Comparison of ENCODE assay signal across 9 mouse cellular contexts in genomic region chr4:134092382-134093288, GRCm38 (mm10). TPM values are rescaled to one million over a fixed set of nuclear protein-coding genes. Genes with fewer than 3 reads are reported as not detected.
DNase-seq lines count a peak whose midpoint lies in the region; ATAC-seq lines count a peak whose summit lies in the region.
"Had no signal": no experiment of that assay in that cellular context is flagged by ENCODE, and none has a peak within 500 bp of the region (broad histone marks: within the 10 kb centered on the region; RNA-seq: fewer than 3 reads in every experiment).

No protein-coding gene starts in this region.

- peak; percentile 45 for DNase-seq in gastrocnemius, adult 18-20 months (ENCODE audit: low spot score)
- DNase-seq in gastrocnemius, postnatal 25 days = no peak
- peak; percentile 34 for DNase-seq in 3134 (ENCODE audit: extremely low read depth, insufficient read length, low spot score)
- peak; percentile 71 for DNase-seq in R1 (ENCODE audit: low read depth, low spot score)
- DNase-seq in embryo, embryonic 9.5 days (ENCODE audit: extremely low spot score) = peak; percentile 47
- DNase-seq in kidney, postnatal 36 days = peak; percentile 50 to 82
- DNase-seq in thymus, postnatal 10 days (ENCODE audit: low spot score in 2 of 2) = peak; percentile 60 to 87

- ATAC-seq in megakaryocyte-erythroid progenitor cell, adult 5-6 weeks (replicated peaks; ENCODE audit: low FRiP score, low TSS enrichment, poor library complexity, severe bottlenecking) = peak; percentile 72; the same call in 1 of the 2 replicates

RNA-seq across cellular contexts. Expression of gene Cd52, which starts 2.2 kb away (rescaled TPM):
- under 1 TPM; 0.84 to 1.00 TPM for total RNA-seq in gastrocnemius, adult 18-20 months (2021)
- 1 to 10 TPM in 1 of 2 experiments, under 1 TPM in 1; 0.61 to 1.2 TPM for total RNA-seq in gastrocnemius, postnatal 25 days (2021)
- total RNA-seq in megakaryocyte-erythroid progenitor cell, adult 5-6 weeks (2014; fragmentation: Nextera tagmentation) = 34.9 and 43.4 TPM in 2 replicates
- 36.8 and 45.6 TPM in 2 replicates for total RNA-seq in megakaryocyte-erythroid progenitor cell, adult 5-6 weeks (2017)

RNA-seq across cellular contexts. Expression of gene Ubxn11, which starts 9.7 kb away (rescaled TPM):
- 1 to 10 TPM; 1.3 to 1.6 TPM for total RNA-seq in gastrocnemius, adult 18-20 months (2021)
- 1 to 10 TPM; 1.0 to 1.3 TPM for total RNA-seq in gastrocnemius, postnatal 25 days (2021)
- total RNA-seq in megakaryocyte-erythroid progenitor cell, adult 5-6 weeks (2014; fragmentation: Nextera tagmentation) = 17.9 and 21.8 TPM in 2 replicates
- total RNA-seq in megakaryocyte-erythroid progenitor cell, adult 5-6 weeks (2017) = 5.2 and 7.7 TPM in 2 replicates

RNA-seq across cellular contexts. Expression of gene Crybg2, which starts 32.0 kb away (rescaled TPM):
- total RNA-seq in gastrocnemius, adult 18-20 months (2021) = under 1 TPM in 1 of 2 experiments, not detected in 1; 0.07 TPM
- not detected for total RNA-seq in gastrocnemius, postnatal 25 days (2021)
- total RNA-seq in megakaryocyte-erythroid progenitor cell, adult 5-6 weeks (2014; fragmentation: Nextera tagmentation) = 0.55 TPM in 1 of 2 replicates, not detected in the other
- total RNA-seq in megakaryocyte-erythroid progenitor cell, adult 5-6 weeks (2017) = 0.09 TPM in 1 of 2 replicates, not detected in the other

RNA-seq across cellular contexts. Expression of gene Sh3bgrl3, which starts 36.0 kb away (rescaled TPM):
- total RNA-seq in gastrocnemius, adult 18-20 months (2021) = 10 to 100 TPM; 14.1 to 19.8 TPM
- 10 to 100 TPM; 19.1 to 26.6 TPM for total RNA-seq in gastrocnemius, postnatal 25 days (2021)
- total RNA-seq in megakaryocyte-erythroid progenitor cell, adult 5-6 weeks (2014; fragmentation: Nextera tagmentation) = 87.3 and 101 TPM in 2 replicates
- 34.2 and 55.1 TPM in 2 replicates for total RNA-seq in megakaryocyte-erythroid progenitor cell, adult 5-6 weeks (2017)

RNA-seq across cellular contexts. Expression of gene Zfp683, which starts 39.0 kb away (rescaled TPM):
- total RNA-seq in gastrocnemius, adult 18-20 months (2021) = not detected
- not detected for total RNA-seq in gastrocnemius, postnatal 25 days (2021)
- total RNA-seq in megakaryocyte-erythroid progenitor cell, adult 5-6 weeks (2014; fragmentation: Nextera tagmentation) = not detected in 2 replicates
- not detected in 2 replicates for total RNA-seq in megakaryocyte-erythroid progenitor cell, adult 5-6 weeks (2017)
- total RNA-seq: layer of hippocampus, postnatal 25 days had no signal

Comparison
In these comparisons a context has a peak if more than half of its experiments do, and no peak if none do; other contexts are left out.
1. RNA of gene Cd52, which starts 2.2 kb away (total RNA-seq): 34.9 to 45.6 TPM in megakaryocyte-erythroid progenitor cell, adult 5-6 weeks; 0.61 to 1.2 TPM in gastrocnemius, postnatal 25 days and 0.84 to 1.00 TPM in gastrocnemius, adult 18-20 months; every median in the first group is over 10 times any median in the second.